Mouse (Mus musculus): ENCODE data around the gene Gatm. TPM values are rescaled to one million over a fixed set of nuclear protein-coding genes. Genes with fewer than 3 reads are reported as not detected.
A peak's percentile ranks its signal among the peaks of the same experiment; 100 is the strongest.

The Gatm gene
- polyA plus RNA-seq, 1 experiment: 0.09 TPM

GRCm38 (mm10) chr2:122637526-122637997, 26.5 kb upstream of the Gatm start:
- Histone ChIP-seq H3K9me3 (ENCODE audit: control insufficient read depth, low read length) (no peaks in the 10 kb centered on the region), H3K4me1 (ENCODE audit: control insufficient read depth) (peaks cover 3% of the 10 kb centered on the region; the same call in 1 of the 2 replicates), H3K36me3 (ENCODE audit: control insufficient read depth) (peaks cover 9% of the 10 kb centered on the region), H3K27me3 (ENCODE audit: control insufficient read depth) (peaks cover 18% of the 10 kb centered on the region), H3K4me3 (replicated peaks) (no peak overlapping the region)
- no peak for TF ChIP-seq GATA1 (IDR thresholded peaks at IDR 0.05; ENCODE audit: low read length)
- TF ChIP-seq TAL1 (IDR thresholded peaks at IDR 0.05; ENCODE audit: low read length): no peak

- H3K27me3 ChIP-seq (ENCODE audit: control insufficient read depth): peaks cover 18% of the 10 kb centered on the region
- TF ChIP-seq GATA1 (IDR thresholded peaks at IDR 0.05; ENCODE audit: low read length): no peak
- TF ChIP-seq TAL1 (IDR thresholded peaks at IDR 0.05; ENCODE audit: low read length): no peak
- no peak within 1 kb of the TSS for H3K4me3 ChIP-seq (replicated peaks)
- H3K4me1 ChIP-seq (ENCODE audit: control insufficient read depth): peaks cover 5% of the 10 kb centered on the region
- H3K36me3 ChIP-seq (ENCODE audit: control insufficient read depth): peaks cover 11% of the 10 kb centered on the region
- no peaks in the 10 kb centered on the region for H3K9me3 ChIP-seq (ENCODE audit: control insufficient read depth, low read length)
Observed at GRCm38 (mm10) chr2:122636686-122637085, 25.6 kb upstream of the Gatm start, which contains the start of gene AA467197. Gene AA467197 (plus strand): TSS chr2:122636986.

DNA sequence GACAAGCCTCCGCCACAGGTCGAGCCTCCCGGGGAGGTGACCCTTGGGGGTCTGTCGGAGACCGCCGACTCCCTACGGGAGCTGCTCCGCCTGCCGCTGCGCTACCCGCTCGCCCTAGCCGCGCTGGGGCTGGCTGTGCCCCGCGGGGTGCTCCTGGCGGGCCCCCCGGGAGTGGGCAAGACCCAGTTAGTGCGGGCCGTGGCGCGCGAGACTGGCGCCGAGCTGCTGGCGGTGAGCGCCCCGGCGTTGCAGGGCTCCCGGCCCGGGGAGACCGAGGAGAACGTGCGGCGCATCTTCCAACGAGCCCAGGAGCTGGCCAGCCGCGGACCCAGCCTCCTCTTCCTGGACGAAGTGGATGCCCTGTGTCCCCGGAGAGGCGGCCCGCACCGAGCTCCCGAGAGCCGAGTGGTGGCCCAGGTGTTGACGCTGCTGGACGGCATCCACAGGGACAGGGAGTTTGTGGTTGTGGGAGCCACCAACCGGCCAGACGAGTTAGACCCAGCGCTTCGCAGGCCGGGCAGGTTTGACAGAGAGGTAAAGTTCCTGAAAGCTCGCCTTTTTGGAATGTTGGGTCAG, 20.2 kb upstream of the Gatm start:
- peak overlapping the region; percentile 89 for H3K4me3 ChIP-seq (replicated peaks)
- H3K4me1 ChIP-seq (ENCODE audit: control insufficient read depth): peaks cover 15% of the 10 kb centered on the region
- no peaks in the 10 kb centered on the region for H3K27me3 ChIP-seq (ENCODE audit: control insufficient read depth)
- no peak for TF ChIP-seq TAL1 (IDR thresholded peaks at IDR 0.05; ENCODE audit: low read length)
- TF ChIP-seq GATA1 (IDR thresholded peaks at IDR 0.05; ENCODE audit: low read length): no peak
- H3K9me3 ChIP-seq (ENCODE audit: control insufficient read depth, low read length): no peaks in the 10 kb centered on the region
- peaks cover 11% of the 10 kb centered on the region for H3K36me3 ChIP-seq (ENCODE audit: control insufficient read depth)

GRCm38 (mm10) chr2:122630465-122631225, 19.5 kb upstream of the Gatm start:
- TF ChIP-seq TAL1 (IDR thresholded peaks at IDR 0.05; ENCODE audit: low read length): no peak
- no peak for TF ChIP-seq GATA1 (IDR thresholded peaks at IDR 0.05; ENCODE audit: low read length)
- peaks cover 15% of the 10 kb centered on the region for H3K4me1 ChIP-seq (ENCODE audit: control insufficient read depth)
- H3K4me3 ChIP-seq (replicated peaks): peak overlapping the region; percentile 89
- H3K9me3 ChIP-seq (ENCODE audit: control insufficient read depth, low read length): no peaks in the 10 kb centered on the region
- H3K27me3 ChIP-seq (ENCODE audit: control insufficient read depth): no peaks in the 10 kb centered on the region
- peaks cover 11% of the 10 kb centered on the region for H3K36me3 ChIP-seq (ENCODE audit: control insufficient read depth)

DNA sequence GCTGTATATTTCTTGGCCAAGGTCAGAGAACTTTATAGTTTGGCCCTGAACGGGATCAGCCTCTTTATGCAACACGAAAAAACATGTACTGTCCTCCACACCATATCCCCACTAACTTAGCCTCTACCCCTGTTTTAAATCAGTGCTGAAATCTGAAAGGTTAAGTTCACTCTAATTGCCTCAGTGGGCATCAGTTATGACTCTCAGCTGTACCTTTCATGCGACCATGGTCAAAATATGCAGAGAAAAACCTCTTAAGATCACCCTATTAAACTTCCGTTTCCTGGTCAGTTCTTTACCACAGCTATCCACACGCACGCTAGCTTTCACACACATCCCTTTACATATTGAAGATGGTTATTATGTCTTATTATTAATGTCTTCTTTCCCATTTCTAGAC, 18.8 kb upstream of the Gatm start:
- TF ChIP-seq GATA1 (IDR thresholded peaks at IDR 0.05; ENCODE audit: low read length) (no peak), TAL1 (IDR thresholded peaks at IDR 0.05; ENCODE audit: low read length) (no peak)
- Histone ChIP-seq H3K4me1 (ENCODE audit: control insufficient read depth) (peaks cover 15% of the 10 kb centered on the region), H3K36me3 (ENCODE audit: control insufficient read depth) (peaks cover 11% of the 10 kb centered on the region), H3K4me3 (replicated peaks) (no peak overlapping the region), H3K9me3 (ENCODE audit: control insufficient read depth, low read length) (no peaks in the 10 kb centered on the region), H3K27me3 (ENCODE audit: control insufficient read depth) (no peaks in the 10 kb centered on the region)

DNA sequence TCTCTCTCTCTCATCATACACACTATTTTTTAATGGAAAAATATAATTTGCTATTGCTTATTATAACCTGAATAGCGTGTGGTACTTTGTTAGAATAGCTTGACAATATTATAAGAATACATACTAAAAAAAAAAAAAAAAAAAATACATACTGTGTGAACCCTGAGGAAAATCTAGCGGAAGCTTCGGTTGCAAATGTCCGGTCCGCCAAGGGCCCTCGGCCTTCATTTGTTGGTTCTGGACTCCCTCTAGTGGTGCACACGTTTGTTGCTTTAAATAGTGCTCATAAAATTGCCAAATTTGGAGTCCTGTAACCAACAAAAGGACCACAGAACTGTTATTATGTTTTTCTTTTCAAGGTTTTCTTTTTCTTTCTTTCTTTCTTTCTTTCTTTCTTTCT, 17.9 kb upstream of the Gatm start:
- TF ChIP-seq TAL1 (IDR thresholded peaks at IDR 0.05; ENCODE audit: low read length): no peak
- TF ChIP-seq GATA1 (IDR thresholded peaks at IDR 0.05; ENCODE audit: low read length): no peak
- H3K27me3 ChIP-seq (ENCODE audit: control insufficient read depth): no peaks in the 10 kb centered on the region
- peaks cover 11% of the 10 kb centered on the region for H3K36me3 ChIP-seq (ENCODE audit: control insufficient read depth)
- peaks cover 15% of the 10 kb centered on the region for H3K4me1 ChIP-seq (ENCODE audit: control insufficient read depth)
- no peak overlapping the region for H3K4me3 ChIP-seq (replicated peaks)
- H3K9me3 ChIP-seq (ENCODE audit: control insufficient read depth, low read length): no peaks in the 10 kb centered on the region

GRCm38 (mm10) chr2:122625930-122626329, 14.8 kb upstream of the Gatm start:
- Histone ChIP-seq H3K36me3 (ENCODE audit: control insufficient read depth) (no peaks in the 10 kb centered on the region), H3K27me3 (ENCODE audit: control insufficient read depth) (no peaks in the 10 kb centered on the region), H3K9me3 (ENCODE audit: control insufficient read depth, low read length) (peaks cover 2% of the 10 kb centered on the region; the same call in 1 of the 2 replicates), H3K4me3 (replicated peaks) (no peak overlapping the region), H3K4me1 (ENCODE audit: control insufficient read depth) (peaks cover 6% of the 10 kb centered on the region)
- no peak for TF ChIP-seq TAL1 (IDR thresholded peaks at IDR 0.05; ENCODE audit: low read length)
- TF ChIP-seq GATA1 (IDR thresholded peaks at IDR 0.05; ENCODE audit: low read length): no peak

DNA sequence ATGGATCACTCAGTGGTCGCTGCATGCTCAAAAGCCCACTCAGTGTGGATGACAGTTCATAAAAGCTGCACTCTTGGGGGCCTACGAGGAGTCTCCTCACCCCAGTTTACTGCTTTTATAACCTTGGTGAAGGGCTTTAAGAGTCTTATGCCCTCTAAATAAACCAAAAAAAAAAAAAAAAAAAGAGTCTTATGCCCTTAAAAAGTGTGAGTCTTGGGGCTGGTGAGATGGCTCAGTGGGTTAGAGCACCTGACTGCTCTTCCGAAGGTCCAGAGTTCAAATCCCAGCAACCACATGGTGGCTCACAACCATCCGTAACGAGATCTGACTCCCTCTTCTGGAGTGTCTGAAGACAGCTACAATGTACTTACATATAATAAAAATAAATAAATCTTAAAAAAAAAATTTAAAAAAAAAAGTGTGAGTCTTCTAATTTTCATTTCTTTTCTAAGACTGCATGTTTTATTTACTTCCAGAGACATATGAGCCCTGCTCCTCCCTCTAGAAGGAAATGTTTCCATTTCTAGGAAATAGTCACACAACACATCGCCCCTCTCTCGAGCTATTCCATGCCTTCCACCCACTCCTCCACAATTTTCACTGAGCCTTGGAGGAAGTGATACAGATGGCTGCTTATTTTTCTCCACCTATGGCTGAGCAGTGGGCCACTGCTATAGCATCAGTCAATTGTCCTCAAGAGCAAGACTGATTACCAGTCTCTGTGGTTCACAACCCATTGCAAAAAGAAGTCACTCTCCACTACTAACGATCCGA, 10.4 kb upstream of the Gatm start:
- TF ChIP-seq GATA1 (IDR thresholded peaks at IDR 0.05; ENCODE audit: low read length): no peak
- no peak for TF ChIP-seq TAL1 (IDR thresholded peaks at IDR 0.05; ENCODE audit: low read length)
- no peak overlapping the region for H3K4me3 ChIP-seq (replicated peaks)
- H3K4me1 ChIP-seq (ENCODE audit: control insufficient read depth): no peaks in the 10 kb centered on the region
- H3K27me3 ChIP-seq (ENCODE audit: control insufficient read depth): no peaks in the 10 kb centered on the region
- peaks cover 2% of the 10 kb centered on the region; the same call in 1 of the 2 replicates for H3K9me3 ChIP-seq (ENCODE audit: control insufficient read depth, low read length)
- no peaks in the 10 kb centered on the region for H3K36me3 ChIP-seq (ENCODE audit: control insufficient read depth)

GRCm38 (mm10) chr2:122618719-122619118, 7.6 kb upstream of the Gatm start:
- no peak overlapping the region for H3K4me3 ChIP-seq (replicated peaks)
- TF ChIP-seq TAL1 (IDR thresholded peaks at IDR 0.05; ENCODE audit: low read length): no peak
- TF ChIP-seq GATA1 (IDR thresholded peaks at IDR 0.05; ENCODE audit: low read length): no peak
- peaks cover 2% of the 10 kb centered on the region; the same call in 1 of the 2 replicates for H3K9me3 ChIP-seq (ENCODE audit: control insufficient read depth, low read length)
- no peaks in the 10 kb centered on the region for H3K4me1 ChIP-seq (ENCODE audit: control insufficient read depth)
- H3K27me3 ChIP-seq (ENCODE audit: control insufficient read depth): no peaks in the 10 kb centered on the region; the same call in 1 of the 2 replicates
- H3K36me3 ChIP-seq (ENCODE audit: control insufficient read depth): no peaks in the 10 kb centered on the region

All from erythroblast, embryonic 14.5 days (primary cell).